Mouse (Mus musculus) CD4-positive, CD25-positive, alpha-beta regulatory T cell, adult 2 months (primary cell): ENCODE data around the gene Mapk3.
A peak's percentile ranks its signal among the peaks of the same experiment; 100 is the strongest.
"Not testable (repeated sequence)": the region's sequence is repeated elsewhere in the genome, so short reads cannot be mapped to it uniquely, and the experiment has no call there.

Source experiments
- DNase-seq: peaks from one replicate; pipeline ENCODE4 v3.0.0-alpha.2; 2012; ENCODE audit warnings: low read depth, low spot score

Mapk3 gene

GRCm38 (mm10) chr7:126759672-126760390, 430 bp downstream of the Mapk3 start:
- no peak for DNase-seq

DNA sequence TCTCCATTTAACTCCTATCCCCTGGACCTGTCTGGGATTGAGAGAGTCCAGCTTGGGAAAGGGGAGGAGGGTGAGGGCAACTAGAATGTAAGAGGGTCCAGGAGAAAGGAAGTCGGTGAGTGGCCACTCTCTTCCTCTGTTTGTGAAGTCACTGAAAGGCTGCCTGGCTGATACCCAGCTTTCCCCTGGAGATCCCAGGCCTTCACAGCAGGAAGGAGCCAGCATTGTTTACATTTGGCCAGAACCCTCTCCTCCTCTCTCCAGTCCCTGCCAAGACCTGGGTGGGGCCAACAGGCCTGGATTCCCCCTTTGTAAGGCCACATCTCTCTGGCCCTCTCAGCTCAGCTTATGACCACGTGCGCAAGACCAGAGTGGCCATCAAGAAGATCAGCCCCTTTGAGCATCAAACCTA, 996 bp downstream of the Mapk3 start:
- peak; percentile 7 for DNase-seq

GRCm38 (mm10) chr7:126760956-126761355, 1.6 kb downstream of the Mapk3 start:
- no peak for DNase-seq

GRCm38 (mm10) chr7:126761529-126762067, 2.2 kb downstream of the Mapk3 start:
- no peak for DNase-seq

GRCm38 (mm10) chr7:126762471-126763008, 3.1 kb downstream of the Mapk3 start:
- no peak for DNase-seq

DNA sequence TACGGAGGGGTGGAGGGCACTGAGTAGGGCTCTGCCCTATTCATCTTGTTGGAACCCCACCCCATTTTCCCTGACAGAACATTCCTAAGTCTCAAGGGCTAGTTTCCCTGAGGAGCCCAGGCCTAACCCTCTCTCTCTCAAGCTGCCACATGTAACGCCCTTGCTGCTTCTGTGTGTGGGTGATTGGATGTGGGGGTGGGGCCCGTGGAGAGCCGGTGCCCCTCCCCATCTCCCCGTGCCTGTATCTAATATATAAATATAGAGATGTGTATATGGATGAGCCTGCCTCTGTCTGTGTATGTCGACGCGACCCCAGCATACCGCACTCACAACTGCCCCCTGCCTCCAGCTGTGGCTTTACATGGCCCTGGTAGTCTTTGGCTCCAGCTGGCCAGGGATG, 6.1 kb downstream of the Mapk3 start:
- DNase-seq = no peak

DNA sequence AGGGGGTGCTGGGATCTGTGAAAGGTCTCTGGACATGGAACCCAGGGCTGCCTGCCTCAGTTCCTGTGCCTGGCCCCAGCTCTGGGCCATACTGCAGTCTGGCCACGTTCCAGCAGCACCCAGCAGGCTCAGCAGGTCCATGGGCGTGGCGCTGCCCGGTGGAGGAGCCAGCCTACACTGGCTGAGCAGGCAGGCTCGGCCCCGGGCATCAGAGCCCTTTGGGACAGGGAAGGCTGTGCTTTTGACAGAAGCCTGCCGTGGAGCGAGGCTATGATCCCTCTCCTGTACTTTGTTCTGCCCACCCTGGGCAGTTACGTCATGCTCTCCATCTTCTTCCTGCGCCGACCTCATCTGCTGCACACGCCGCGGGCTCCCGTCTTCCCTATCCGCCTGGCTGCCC, 6.8 kb downstream of the Mapk3 start, which contains the start of gene Gdpd3:
Gene Gdpd3 (plus strand): TSS at position 134 of the 400 bp plus-strand sequence.
- no peak for DNase-seq

GRCm38 (mm10) chr7:126767001-126767400, 7.6 kb downstream of the Mapk3 start:
- no peak for DNase-seq

DNA sequence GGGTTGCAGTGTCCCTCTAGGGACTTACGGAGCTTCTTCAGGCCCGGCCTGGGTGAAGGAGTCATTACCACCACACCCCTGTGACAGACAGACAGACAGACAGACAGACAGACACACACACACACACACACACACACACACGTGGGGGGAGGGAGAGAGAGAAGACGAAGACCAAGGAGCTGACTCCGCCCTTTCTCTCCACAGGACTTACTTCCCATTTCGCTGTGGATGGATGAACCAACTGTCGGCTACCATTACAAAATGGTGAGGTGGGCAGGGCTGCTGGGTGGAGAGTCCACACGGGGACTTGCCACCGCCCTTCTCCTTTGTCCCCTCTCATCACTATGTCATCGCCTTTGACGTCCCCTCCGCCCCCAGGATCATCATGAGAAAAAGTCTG, 11.4 kb downstream of the Mapk3 start:
- DNase-seq = no peak

GRCm38 (mm10) chr7:126773351-126773750, 13.9 kb downstream of the Mapk3 start:
- DNase-seq = no peak

GRCm38 (mm10) chr7:126774463-126774862, 15.1 kb downstream of the Mapk3 start:
- DNase-seq = peak; percentile 58

DNA sequence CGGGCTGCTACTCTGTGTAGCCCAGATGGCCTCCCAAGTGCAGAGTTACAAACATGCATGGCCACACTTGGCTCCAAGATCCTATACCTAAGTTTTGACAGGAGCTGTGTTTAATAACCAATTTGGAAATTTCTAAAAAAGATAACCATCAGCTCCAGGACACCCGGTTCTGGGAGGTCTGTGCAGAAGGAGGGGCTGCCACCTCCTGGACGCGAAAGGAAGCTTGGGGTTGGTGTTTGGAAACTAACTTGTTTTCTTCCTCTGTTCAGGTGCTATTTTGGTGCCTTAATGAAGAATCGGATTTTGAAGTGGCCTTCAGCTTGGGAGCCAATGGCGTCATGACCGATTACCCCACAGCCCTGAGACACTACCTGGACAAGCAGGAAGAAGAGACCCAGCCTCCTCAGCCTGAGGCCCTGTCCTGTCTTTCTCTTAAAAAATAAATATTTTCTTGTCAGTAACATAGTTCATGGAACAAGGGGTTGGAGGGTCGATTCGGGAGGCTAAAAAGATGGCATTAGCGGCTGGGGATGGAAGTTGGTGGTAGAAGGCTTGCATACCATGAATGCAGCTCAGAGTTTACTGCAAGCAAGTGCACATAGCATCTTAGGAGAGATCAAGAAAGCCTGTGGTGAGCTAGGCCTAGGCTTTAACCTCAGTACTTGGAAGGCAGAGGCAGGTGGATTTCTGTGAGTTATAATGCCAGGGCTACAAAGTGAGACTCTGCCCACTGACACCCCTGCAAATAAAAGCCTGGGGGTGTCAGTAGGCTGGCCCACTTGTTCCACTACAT, 16.0 kb downstream of the Mapk3 start:
- peak; percentile 48 for DNase-seq

DNA sequence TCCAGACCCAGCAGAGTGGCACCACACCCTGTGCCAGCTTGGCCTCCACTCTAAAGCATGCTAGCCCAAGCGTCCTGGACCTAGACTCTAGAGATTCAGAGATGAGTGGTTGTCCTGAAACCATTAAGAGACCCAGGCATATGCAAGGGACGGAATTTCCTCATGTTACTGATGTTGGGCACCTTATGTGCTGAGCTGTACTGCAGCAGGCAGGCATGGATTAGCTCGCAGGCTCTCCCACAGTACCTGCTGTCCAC, 16.5 kb downstream of the Mapk3 start:
- no peak for DNase-seq

GRCm38 (mm10) chr7:126776598-126777057, 17.2 kb downstream of the Mapk3 start, which contains the start of gene Ypel3:
Gene Ypel3 (plus strand): TSS chr7:126776955.
- DNase-seq = peak; percentile 95

DNA sequence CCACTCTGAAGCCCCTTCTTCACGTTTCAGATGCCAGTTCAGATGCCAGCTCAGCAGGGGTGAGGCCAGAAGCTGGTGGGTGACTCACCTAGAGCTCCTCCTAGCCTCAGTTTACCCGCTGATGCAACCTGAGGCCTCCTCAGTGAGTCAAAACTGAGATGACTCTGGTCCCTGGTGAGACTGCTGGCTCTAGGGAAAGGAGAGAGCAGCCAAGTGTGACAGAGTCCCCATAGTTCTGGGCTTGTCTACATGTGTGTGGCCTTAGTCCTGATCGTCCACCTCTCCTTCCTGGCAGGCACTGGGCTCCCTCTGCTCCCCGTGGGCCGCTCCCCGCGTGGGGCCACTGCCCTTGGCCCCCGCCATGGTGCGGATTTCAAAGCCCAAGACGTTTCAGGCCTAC, 18.1 kb downstream of the Mapk3 start:
- DNase-seq = peak; percentile 29

DNA sequence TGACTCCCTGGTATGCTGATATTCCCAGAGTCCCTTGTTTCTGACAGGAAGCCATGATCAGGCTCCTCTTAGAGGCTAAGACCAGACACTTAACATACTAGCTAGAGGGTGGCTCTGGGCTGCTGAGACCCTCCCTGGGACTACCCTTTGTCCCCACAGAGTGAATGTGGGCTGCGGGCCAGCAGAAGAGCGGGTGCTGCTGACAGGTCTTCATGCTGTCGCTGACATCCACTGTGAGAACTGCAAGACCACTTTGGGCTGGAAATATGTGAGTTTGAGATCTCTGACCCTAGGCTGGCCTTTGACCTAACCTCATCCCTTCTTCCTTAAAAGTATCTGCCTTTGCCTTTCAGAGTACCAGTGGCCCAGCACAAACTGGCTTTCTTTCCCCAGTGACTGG, 18.7 kb downstream of the Mapk3 start:
- DNase-seq = no peak

DNA sequence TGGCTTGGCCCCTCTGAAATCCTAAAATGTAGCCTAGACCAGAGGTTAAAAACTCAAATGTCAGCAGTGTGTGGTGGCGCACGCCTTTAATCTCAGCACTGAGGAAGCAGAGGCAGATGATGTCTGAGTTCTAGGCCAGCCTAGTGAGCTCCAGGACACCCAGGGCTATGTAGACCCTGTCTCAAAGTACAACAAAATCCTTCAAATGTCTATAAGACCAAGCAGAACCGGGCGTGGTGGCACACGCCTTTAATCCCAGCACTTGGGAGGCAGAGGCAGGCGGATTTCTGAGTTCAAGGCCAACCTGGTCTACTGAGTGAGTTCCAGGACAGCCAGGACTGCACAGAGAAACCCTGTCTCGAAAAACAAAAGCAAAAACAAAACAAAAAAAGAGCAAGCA, 19.7 kb downstream of the Mapk3 start:
- not testable (repeated sequence) for DNase-seq

GRCm38 (mm10) chr7:126779983-126780970, 20.9 kb downstream of the Mapk3 start:
- peak; percentile 88 for DNase-seq

- no peak for DNase-seq
Measured at GRCm38 (mm10) chr7:126780971-126781635, 21.7 kb downstream of the Mapk3 start, which contains the start of gene Tbx6. Gene Tbx6 (plus strand): TSS chr7:126781483.

GRCm38 (mm10) chr7:126781661-126782370, 22.4 kb downstream of the Mapk3 start:
- no peak for DNase-seq
